In the genomic region with DNA sequence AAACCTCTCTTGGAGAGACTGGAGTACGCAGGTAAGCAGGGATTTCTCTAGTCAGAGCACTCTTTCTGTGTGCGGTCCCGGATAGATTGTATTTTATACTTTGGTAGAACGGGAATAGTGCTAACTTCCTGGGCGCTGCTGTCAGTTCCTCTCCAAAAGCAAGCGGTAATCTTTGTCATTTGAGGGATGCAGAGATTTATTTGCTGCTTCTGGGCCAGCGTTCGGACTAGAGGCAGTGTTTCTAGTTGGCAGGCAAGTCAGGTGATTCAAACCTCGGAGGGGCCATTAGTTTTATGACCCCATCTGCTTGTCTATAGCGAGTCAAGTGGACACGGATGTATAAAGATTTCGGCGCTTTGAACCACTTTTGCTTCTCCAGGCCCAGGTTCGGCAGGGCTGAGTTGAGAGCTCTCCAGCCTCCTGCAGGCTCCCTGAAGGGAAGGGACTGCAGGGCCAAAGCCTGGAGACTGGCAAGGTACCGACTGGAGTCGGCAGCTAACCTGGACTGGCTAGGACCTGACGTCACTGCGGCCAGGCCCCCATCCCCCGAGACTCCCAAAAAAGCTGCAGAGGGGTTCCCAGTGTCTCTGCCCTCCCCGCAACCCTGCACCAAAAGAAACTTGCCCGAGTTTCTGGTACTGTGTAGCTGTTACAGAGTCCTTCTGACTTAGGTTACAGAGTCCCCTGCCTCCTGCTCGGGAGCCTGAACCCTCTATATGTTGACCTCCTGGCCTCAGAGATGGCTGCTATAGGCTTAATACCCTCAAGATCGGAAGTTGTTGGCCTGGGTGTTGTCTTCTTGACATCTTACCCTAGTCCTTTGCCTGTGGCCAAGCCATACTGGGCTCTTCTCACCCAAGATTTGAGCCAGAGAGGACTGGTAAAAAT, we compare ENCODE assay signal across 10 mouse cellular contexts. TPM values are rescaled to one million over a fixed set of nuclear protein-coding genes. Genes with fewer than 3 reads are reported as not detected.
DNase-seq lines count a peak whose midpoint lies in the region; ATAC-seq lines count a peak whose summit lies in the region.
"Had no signal": no experiment of that assay in that cellular context is flagged by ENCODE, and none has a peak within 500 bp of the region (broad histone marks: within the 10 kb centered on the region; RNA-seq: fewer than 3 reads in every experiment).

No protein-coding gene starts in this region.

- no peak overlapping the region for H3K4me3 ChIP-seq in embryonic facial prominence, embryonic 11.5 days (ENCODE audit: low read depth, low read length)
- peak overlapping the region; percentile 45 for H3K4me3 ChIP-seq in hindbrain, embryonic 13.5 days
- H3K4me3 ChIP-seq in neural tube, embryonic 12.5 days, result peak overlapping the region; percentile 41
- H3K4me3 ChIP-seq: heart, embryonic 10.5 days; liver, embryonic 15.5 days had no signal

- no peaks in the 10 kb centered on the region for H3K36me3 ChIP-seq in embryonic facial prominence, embryonic 11.5 days (replicated peaks; ENCODE audit: control insufficient read depth, insufficient read depth, low read depth, low read length)
- H3K36me3 ChIP-seq in hindbrain, embryonic 13.5 days, result no peaks in the 10 kb centered on the region
- H3K36me3 ChIP-seq in neural tube, embryonic 12.5 days, result no peaks in the 10 kb centered on the region
- H3K36me3 ChIP-seq: heart, embryonic 10.5 days; liver, embryonic 15.5 days had no signal

- ATAC-seq in embryonic facial prominence, embryonic 11.5 days (replicated peaks; ENCODE audit: insufficient number of reproducible peaks, low FRiP score, low TSS enrichment, low read depth), result no peak
- ATAC-seq in hindbrain, embryonic 13.5 days (ENCODE audit: low FRiP score), result no peak
- no peak for ATAC-seq in neural tube, embryonic 12.5 days (ENCODE audit: low FRiP score, low read depth)
- ATAC-seq: intestine, postnatal 0 days had no signal

- H3K27ac ChIP-seq in embryonic facial prominence, embryonic 11.5 days (replicated peaks; ENCODE audit: low read depth, low read length), result no peak overlapping the region
- peak overlapping the region; percentile 93 for H3K27ac ChIP-seq in hindbrain, embryonic 13.5 days
- peak overlapping the region; percentile 44; the same call in 1 of the 2 replicates for H3K27ac ChIP-seq in neural tube, embryonic 12.5 days
- H3K27ac ChIP-seq: heart, embryonic 10.5 days; liver, embryonic 15.5 days had no signal

- peaks cover 51% of the 10 kb centered on the region for H3K27me3 ChIP-seq in embryonic facial prominence, embryonic 11.5 days (ENCODE audit: control insufficient read depth, insufficient read depth, low read length)
- peaks cover 61% of the 10 kb centered on the region for H3K27me3 ChIP-seq in hindbrain, embryonic 13.5 days
- peaks cover 22% of the 10 kb centered on the region for H3K27me3 ChIP-seq in neural tube, embryonic 12.5 days (replicated peaks)

- H3K4me2 ChIP-seq in embryonic facial prominence, embryonic 11.5 days (ENCODE audit: low read depth, low read length), result peak overlapping the region; percentile 19; the same call in 1 of the 2 replicates
- peak overlapping the region; percentile 71 for H3K4me2 ChIP-seq in hindbrain, embryonic 13.5 days
- peak overlapping the region; percentile 79 for H3K4me2 ChIP-seq in neural tube, embryonic 12.5 days (replicated peaks)
- H3K4me2 ChIP-seq: liver, embryonic 15.5 days had no signal

- H3K9ac ChIP-seq in embryonic facial prominence, embryonic 11.5 days (replicated peaks; ENCODE audit: low read length), result peak overlapping the region; percentile 11; the same call in 1 of the 2 replicates
- peak overlapping the region; percentile 74 for H3K9ac ChIP-seq in hindbrain, embryonic 13.5 days
- peak overlapping the region; percentile 78 for H3K9ac ChIP-seq in neural tube, embryonic 12.5 days
- H3K9ac ChIP-seq: liver, embryonic 15.5 days had no signal

- 9% methylated on average over 23 of the region's 23 CpGs for WGBS in embryonic facial prominence, embryonic 11.5 days
- 8% methylated on average over 23 of the region's 23 CpGs for WGBS in hindbrain, embryonic 13.5 days
- WGBS in neural tube, embryonic 12.5 days, result 2% methylated on average over 23 of the region's 23 CpGs

- H3K9me3 ChIP-seq in embryonic facial prominence, embryonic 11.5 days (replicated peaks; ENCODE audit: control insufficient read depth, low read length), result no peaks in the 10 kb centered on the region
- H3K9me3 ChIP-seq in hindbrain, embryonic 13.5 days, result no peaks in the 10 kb centered on the region
- no peaks in the 10 kb centered on the region for H3K9me3 ChIP-seq in neural tube, embryonic 12.5 days
- H3K9me3 ChIP-seq: heart, embryonic 10.5 days; liver, embryonic 15.5 days had no signal

- no peaks in the 10 kb centered on the region for H3K4me1 ChIP-seq in embryonic facial prominence, embryonic 11.5 days (ENCODE audit: control insufficient read depth, insufficient read depth, low read length)
- H3K4me1 ChIP-seq in hindbrain, embryonic 13.5 days (replicated peaks), result peaks cover 41% of the 10 kb centered on the region
- H3K4me1 ChIP-seq in neural tube, embryonic 12.5 days, result peaks cover 24% of the 10 kb centered on the region
- H3K4me1 ChIP-seq: heart, embryonic 10.5 days; liver, embryonic 15.5 days had no signal

- DNase-seq in Muller cell, postnatal 12 days (ENCODE audit: inconsistent ontology term), result peak; percentile 36
- DNase-seq in embryonic facial prominence, embryonic 11.5 days (ENCODE audit: low spot score), result no peak
- no peak for DNase-seq in cerebellum, postnatal 14 days
- no peak for DNase-seq in right cerebral cortex, postnatal 14 days
- no peak for DNase-seq in gastrocnemius, postnatal 4 days (ENCODE audit: low spot score in 2 of 2)

RNA-seq across cellular contexts. Expression of gene Sox2, which starts 6.9 kb away (rescaled TPM):
- polyA plus RNA-seq in embryonic facial prominence, embryonic 11.5 days (2014; fragmentation: Nextera tagmentation; extraction: Ambion mirVana), result 13.2 and 13.7 TPM in 2 replicates
- polyA plus RNA-seq in hindbrain, embryonic 13.5 days (2015; fragmentation: Nextera tagmentation; extraction: Ambion mirVana), result 16.9 and 19.2 TPM in 2 replicates
- polyA plus RNA-seq in neural tube, embryonic 12.5 days (2016; fragmentation: Nextera tagmentation; extraction: Ambion mirVana), result 48.0 and 49.7 TPM in 2 replicates
- total RNA-seq in gastrocnemius, postnatal 4 days (2021), result under 1 TPM; 0.47 to 0.74 TPM
- polyA plus RNA-seq: liver, embryonic 15.5 days had no signal

Comparison
In these comparisons a context has a peak if more than half of its experiments do, and no peak if none do; other contexts are left out.
1. H3K4me2 ChIP-seq: peak in every context shown above with its lines; median percentile 79 in neural tube, embryonic 12.5 days; 71 in hindbrain, embryonic 13.5 days; 19 in embryonic facial prominence, embryonic 11.5 days.
2. H3K9ac ChIP-seq: peak in every context shown above with its lines; median percentile 78 in neural tube, embryonic 12.5 days; 74 in hindbrain, embryonic 13.5 days; 11 in embryonic facial prominence, embryonic 11.5 days.